Mouse (Mus musculus) left cerebral cortex, adult 2 months (tissue): Measurements from ENCODE around the gene Ttc5. TPM values are rescaled to one million over a fixed set of nuclear protein-coding genes. Genes with fewer than 3 reads are reported as not detected.
"Not testable (repeated sequence)": the region's sequence is repeated elsewhere in the genome, so short reads cannot be mapped to it uniquely, and the experiment has no call there.

Source experiments
- DNase-seq, 2 experiments: peaks; one replicate each; pipeline ENCODE4 v3.0.0; 2021 to 2022; ENCODE audit warnings: low spot score in 2 of 2, mixed read lengths in 1 of 2; ENCODE audit errors: extremely low spot score in 1 of 2
- H3K27ac ChIP-seq: fragments of 200-600 bp; 2 replicates; pipeline ENCODE4 v1.8.1; 2022
- H3K4me3 ChIP-seq: fragments of 200-600 bp; 2 replicates; pipeline ENCODE4 v1.8.1; 2022
- CTCF ChIP-seq: fragments of 200-600 bp; IDR thresholded peaks from 2 replicates; pipeline ENCODE4 v1.8.1; 2022; ENCODE audit warnings: antibody characterized with exemption, mild to moderate bottlenecking, moderate library complexity
- intact Hi-C: fragments of 180-260 bp; cut with DNase I; formaldehyde crosslinking; loops from one replicate; pipeline ENCODE4 v1.15.1; 2025
- total RNA-seq, 2 experiments: library from RNA; stranded (reverse); gene quantifications; 2 replicates each; pipeline ENCODE4 v1.2.3; 2021

Ttc5 gene
- total RNA-seq, 2 experiments from 2014 or later, result 50.8 to 62.1 TPM

- peak; percentile 24 to 38 for DNase-seq
- no peak for TF ChIP-seq CTCF
- no peak overlapping the region for H3K4me3 ChIP-seq
- no peak overlapping the region for H3K27ac ChIP-seq
- intact Hi-C loops, result no loop called here
Measured at GRCm38 (mm10) chr14:50758416-50759085, 26.8 kb downstream of the Ttc5 start.

- intact Hi-C loops, result no loop called here
- TF ChIP-seq CTCF, result no peak
- DNase-seq, result no peak
- Histone ChIP-seq H3K27ac (no peak within 1 kb of the TSS), H3K4me3 (no peak within 1 kb of the TSS)
Measured at GRCm38 (mm10) chr14:50744994-50745393, 40.3 kb downstream of the Ttc5 start, which contains the start of gene Olfr749. Gene Olfr749, minus strand, starts transcription at chr14:50745094.

DNA sequence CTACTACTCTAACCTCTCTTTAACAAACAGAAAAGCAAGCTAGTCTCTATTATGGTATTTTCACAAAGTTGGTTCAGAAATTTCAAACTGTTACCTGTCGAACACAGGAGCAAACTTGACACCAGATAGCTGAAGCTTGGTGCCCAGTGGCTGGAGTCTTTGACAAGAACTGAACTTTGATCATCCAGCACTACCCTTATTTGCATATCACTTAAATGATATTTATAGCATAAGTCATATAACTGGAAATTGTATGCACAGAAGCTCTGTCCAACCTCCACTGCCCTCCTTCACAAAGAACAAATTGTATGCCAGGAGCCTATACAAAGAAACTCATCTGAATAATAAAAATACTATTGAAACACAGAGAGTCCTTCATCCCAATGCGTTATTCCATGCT, 43.7 kb downstream of the Ttc5 start:
- H3K27ac ChIP-seq, result no peak overlapping the region
- TF ChIP-seq CTCF, result no peak
- H3K4me3 ChIP-seq, result no peak overlapping the region
- no peak for DNase-seq
- intact Hi-C loops, result no loop called here

DNA sequence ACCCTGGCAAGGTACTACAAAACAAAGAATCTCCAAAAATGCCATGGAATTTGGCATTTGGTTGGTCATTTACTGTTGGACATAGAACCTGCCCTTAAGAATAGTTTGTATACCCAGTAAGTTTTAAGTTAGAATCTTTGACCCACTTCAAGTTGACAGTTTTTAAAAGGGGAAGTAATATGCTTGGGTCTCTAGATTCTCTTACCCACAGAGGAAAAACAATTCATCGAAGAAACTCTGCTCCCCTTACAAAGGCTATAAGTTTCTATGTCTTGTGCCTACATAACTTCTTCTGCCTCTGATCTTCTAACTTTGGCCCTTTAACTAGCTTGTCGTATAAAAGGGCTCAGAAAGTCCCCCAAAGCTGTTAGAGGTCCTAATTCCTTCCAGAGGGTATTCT, 45.0 kb downstream of the Ttc5 start:
- H3K27ac ChIP-seq, result no peak overlapping the region
- intact Hi-C loops, result no loop called here
- no peak for DNase-seq
- TF ChIP-seq CTCF, result no peak
- no peak overlapping the region for H3K4me3 ChIP-seq

DNA sequence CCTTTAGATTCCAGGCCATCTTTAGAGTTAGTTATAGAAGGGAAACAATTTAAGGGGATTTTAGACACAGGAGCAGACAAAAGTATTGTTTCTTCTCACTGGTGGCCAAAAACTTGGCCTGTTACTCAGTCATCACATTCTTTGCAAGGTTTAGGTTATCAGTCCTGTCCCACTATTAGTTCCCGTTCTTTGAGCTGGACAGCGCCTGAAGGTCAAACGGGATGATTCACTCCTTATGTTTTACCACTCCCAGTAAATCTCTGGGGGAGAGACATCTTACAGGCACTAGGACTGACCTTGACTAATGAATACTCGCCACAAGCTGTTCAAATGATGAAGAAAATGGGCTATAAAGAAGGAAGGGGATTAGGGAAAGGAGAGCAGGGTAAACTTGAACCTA, 62.9 kb downstream of the Ttc5 start:
- DNase-seq, intact Hi-C loops, H3K27ac ChIP-seq, H3K4me3 ChIP-seq: not testable (repeated sequence)

DNA sequence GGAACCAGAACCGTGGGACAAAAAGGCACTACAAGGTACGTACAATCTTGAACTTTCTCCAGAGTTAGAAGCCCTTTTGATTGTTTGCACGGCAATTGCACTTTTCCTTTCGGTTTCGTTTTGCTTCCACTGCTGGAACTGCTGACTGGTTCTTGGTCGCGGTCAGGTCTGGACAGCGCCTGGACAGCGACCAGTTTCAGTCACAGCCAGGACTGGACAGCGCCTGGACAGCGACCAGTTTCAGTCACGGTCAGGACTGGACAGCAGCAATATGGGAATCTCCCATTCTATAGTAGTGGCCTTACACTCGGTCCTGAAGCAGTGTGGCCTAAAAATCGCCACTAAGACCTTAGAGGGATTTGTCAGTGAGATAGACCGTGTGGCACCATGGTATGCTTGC, 65.4 kb downstream of the Ttc5 start:
- DNase-seq, H3K27ac ChIP-seq, H3K4me3 ChIP-seq, intact Hi-C loops: not testable (repeated sequence)

Other genes starting within 250 kb of the Ttc5 start
- gene Olfr744, start 170.6 kb downstream of the Ttc5 start, total RNA-seq, result not detected
- gene Olfr745, start 146.1 kb downstream of the Ttc5 start, total RNA-seq, result not detected
- gene Olfr746, start 138.4 kb downstream of the Ttc5 start, total RNA-seq, result not detected
- gene Olfr747, start 92.3 kb downstream of the Ttc5 start, total RNA-seq, result not detected
- gene Olfr748, start 78.1 kb downstream of the Ttc5 start, total RNA-seq, result not detected
- gene Olfr749, start 40.4 kb downstream of the Ttc5 start, total RNA-seq, result not detected
- gene Ccnb1ip1, start 22.2 kb upstream of the Ttc5 start, total RNA-seq, result not detected
- gene Parp2, start 22.3 kb upstream of the Ttc5 start, total RNA-seq, result 10 to 100 TPM; 25.8 to 27.1 TPM
- 1 to 10 TPM; 3.2 to 4.4 TPM for gene Tep1, start 85.0 kb upstream of the Ttc5 start, total RNA-seq
- gene Klhl33, start 112.0 kb upstream of the Ttc5 start, total RNA-seq, result 1 to 10 TPM; 4.8 to 6.4 TPM
- gene Osgep, start 139.4 kb upstream of the Ttc5 start, total RNA-seq, result 10 to 100 TPM; 29.2 to 34.8 TPM
- gene Apex1, start 139.4 kb upstream of the Ttc5 start, total RNA-seq, result 10 to 100 TPM; 54.9 to 58.8 TPM
- gene Pip4p1, start 145.3 kb upstream of the Ttc5 start, total RNA-seq, result 10 to 100 TPM; 95.6 to 98.2 TPM
- 10 to 100 TPM; 11.7 to 13.3 TPM for gene Pnp, start 145.6 kb upstream of the Ttc5 start, total RNA-seq
- 1 to 10 TPM; 8.4 to 9.2 TPM for gene Gm49342, start 159.0 kb upstream of the Ttc5 start, total RNA-seq
- gene Pnp2, start 170.5 kb upstream of the Ttc5 start, total RNA-seq, result under 1 TPM; 0.81 to 0.84 TPM
- gene Rnase10, start 222.2 kb upstream of the Ttc5 start, total RNA-seq, result not detected